Mouse (Mus musculus): ENCODE measurements around the gene St5.

DNA sequence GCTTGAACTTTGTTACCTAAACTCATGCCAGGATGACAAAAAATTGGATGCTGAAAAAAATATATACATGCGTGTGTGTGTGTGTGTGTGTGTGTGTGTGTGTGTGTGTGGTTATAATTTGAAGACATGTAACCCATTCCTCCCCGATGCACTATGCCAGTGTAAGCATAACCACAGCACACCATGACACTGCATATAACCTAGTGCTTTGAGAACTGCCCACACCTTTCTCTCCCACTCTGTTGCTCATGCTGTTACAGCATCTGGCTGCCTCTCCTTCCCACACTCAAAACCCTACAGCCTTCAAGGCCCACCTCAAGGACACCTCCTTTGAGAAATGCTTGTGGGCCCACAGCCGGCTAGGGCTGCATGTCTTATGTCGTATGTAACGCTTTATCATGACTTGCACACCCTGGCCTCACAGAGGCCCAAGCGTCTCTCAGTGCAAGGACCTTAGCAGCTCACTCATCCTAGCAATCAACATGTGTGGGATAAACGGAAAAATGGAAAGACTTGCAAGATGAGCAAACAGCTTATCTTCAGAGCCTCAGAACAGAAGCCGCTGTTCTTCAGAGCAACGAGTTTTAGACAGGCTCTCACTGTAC lies 81.1 kb downstream of the St5 start:
- TF ChIP-seq HCFC1 (IDR thresholded peaks at IDR 0.05; ENCODE audit: low read depth, low read length) (no peak), CTCF (IDR thresholded peaks at IDR 0.05 in 2 of 3, conservative IDR thresholded peaks at IDR 0.05 in 1 of 3; ENCODE audit: control insufficient read depth in 1 of 3, insufficient read depth in 1 of 3, low read depth in 2 of 3, low read length in 3 of 3, poor library complexity in 1 of 3, severe bottlenecking in 1 of 3) (no peak), GATA1 (IDR thresholded peaks at IDR 0.05; ENCODE audit: low read depth, low read length) (no peak), POLR2A (IDR thresholded peaks at IDR 0.05; ENCODE audit: control insufficient read depth in 1 of 2, insufficient read depth in 1 of 2, low read depth in 1 of 2, low read length in 2 of 2, poor library complexity in 1 of 2) (no peak), E2F4 (IDR thresholded peaks at IDR 0.05; ENCODE audit: borderline replicate concordance, low read depth, low read length) (no peak), GABPA (IDR thresholded peaks at IDR 0.05; ENCODE audit: low read depth, low read length) (no peak), ETS1 (IDR thresholded peaks at IDR 0.05; ENCODE audit: low read depth, low read length) (no peak), MXI1 (IDR thresholded peaks at IDR 0.05; ENCODE audit: low read depth, low read length) (no peak)
